Mouse (Mus musculus) thymus, postnatal 25 days (tissue): ENCODE measurements around the gene Arhgap15.

Experiments used
- DNase-seq: peaks from one replicate; pipeline ENCODE4 v3.0.0; 2022

Arhgap15 gene

DNA sequence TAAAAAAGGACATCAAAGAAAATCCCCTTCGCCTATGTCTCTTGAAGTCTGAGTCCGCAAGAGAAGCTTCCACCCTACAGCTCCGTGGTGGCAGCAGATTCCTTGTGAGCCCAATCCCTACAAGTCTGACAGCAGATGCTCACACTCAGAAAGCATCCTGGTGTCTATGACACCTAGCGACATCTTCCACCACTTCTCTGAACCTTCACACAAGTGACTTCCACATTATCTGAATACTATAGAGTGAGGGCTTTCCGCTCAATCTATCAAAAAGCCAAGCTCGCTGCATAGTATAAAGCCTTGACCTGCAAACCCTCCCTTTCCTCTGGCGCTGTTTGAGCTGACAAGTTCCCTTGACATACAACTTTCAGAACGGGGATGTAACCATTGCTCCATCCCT lies 645.2 kb downstream of the Arhgap15 start:
- no peak for DNase-seq

- no peak for DNase-seq
These were observed 646.4 kb downstream of the Arhgap15 start for GRCm38 (mm10) chr2:44394956-44395501.

DNA sequence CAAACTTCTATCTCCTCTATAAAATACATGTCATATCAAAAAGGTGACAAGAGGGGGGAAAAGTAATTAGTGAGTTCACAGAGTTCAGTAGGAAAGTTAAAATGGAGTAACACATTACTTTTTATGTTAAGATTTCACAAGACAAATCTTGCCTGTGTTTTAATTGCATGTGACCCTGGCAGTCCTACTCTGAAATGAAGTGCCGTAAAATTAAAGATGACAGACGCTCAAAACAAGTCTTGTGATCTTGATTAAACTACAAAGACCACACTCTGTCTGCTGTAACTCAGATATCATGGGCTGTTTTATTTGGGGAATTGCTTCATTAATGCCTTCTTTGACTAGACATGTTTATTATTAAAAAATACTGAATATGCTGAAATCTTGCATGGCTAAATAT lies 647.0 kb downstream of the Arhgap15 start:
- DNase-seq, result no peak

DNA sequence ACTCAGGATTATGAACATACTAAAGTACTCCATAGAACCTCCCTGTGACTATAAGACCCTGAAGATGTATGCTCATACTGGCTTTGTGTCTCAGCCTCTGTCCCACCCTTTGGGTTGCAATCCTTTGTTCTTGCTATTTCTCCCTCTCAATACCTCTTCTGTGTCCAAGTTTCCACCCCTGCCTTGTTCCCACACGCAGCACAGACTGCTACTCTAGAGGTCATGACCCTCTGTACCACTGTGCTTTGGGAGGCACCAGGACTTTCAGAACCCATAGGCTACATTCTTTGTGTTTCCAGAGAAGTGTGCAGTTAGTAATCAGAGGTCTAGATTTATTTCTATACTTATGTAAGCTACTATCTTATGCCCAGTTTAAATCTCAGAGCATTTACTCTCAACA lies 648.6 kb downstream of the Arhgap15 start:
- no peak for DNase-seq

- DNase-seq, result no peak
These were observed 649.2 kb downstream of the Arhgap15 start for GRCm38 (mm10) chr2:44397735-44398337.

- no peak for DNase-seq
These were observed 650.7 kb downstream of the Arhgap15 start for GRCm38 (mm10) chr2:44399191-44399926.

DNA sequence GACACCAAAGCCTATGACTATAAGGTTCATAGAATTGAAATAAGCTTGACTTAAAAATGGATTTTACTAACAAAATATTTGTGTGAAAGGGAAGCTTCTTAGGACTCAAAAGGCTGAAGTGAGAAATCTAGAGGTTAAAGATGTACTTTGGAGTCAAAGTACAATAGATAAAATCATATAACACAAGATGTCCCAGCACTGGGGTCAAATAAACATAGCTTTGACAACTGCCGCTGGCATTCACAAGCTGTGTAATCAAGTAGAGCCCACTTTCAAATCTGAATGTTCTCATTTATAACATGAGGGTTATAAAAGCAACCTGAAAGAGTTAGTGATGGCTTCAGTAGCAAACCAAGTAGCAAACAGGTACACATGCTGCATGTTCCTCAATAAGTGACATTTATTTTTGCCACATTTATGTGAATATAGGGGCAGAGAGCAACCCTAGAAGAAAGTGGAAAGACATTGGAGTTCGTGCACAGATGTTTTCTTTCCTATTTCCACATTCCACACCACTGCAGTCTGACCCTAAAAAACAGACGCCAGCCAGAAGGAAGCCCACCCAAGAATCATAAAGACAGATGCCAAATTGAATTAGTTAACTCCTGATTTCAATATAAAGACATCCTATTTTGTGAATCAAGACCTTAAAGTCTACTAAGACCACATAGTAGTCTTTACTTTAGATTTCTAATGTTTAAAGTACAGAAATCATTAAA lies 653.2 kb downstream of the Arhgap15 start:
- DNase-seq, result no peak

GRCm38 (mm10) chr2:44411660-44412059 lies 663.0 kb downstream of the Arhgap15 start:
- DNase-seq, result no peak

GRCm38 (mm10) chr2:44416331-44416730 lies 667.7 kb downstream of the Arhgap15 start:
- DNase-seq, result no peak

GRCm38 (mm10) chr2:44419547-44420225 lies 671.1 kb downstream of the Arhgap15 start:
- no peak for DNase-seq

- no peak for DNase-seq
These were observed 681.9 kb downstream of the Arhgap15 start for GRCm38 (mm10) chr2:44430521-44430920.

DNA sequence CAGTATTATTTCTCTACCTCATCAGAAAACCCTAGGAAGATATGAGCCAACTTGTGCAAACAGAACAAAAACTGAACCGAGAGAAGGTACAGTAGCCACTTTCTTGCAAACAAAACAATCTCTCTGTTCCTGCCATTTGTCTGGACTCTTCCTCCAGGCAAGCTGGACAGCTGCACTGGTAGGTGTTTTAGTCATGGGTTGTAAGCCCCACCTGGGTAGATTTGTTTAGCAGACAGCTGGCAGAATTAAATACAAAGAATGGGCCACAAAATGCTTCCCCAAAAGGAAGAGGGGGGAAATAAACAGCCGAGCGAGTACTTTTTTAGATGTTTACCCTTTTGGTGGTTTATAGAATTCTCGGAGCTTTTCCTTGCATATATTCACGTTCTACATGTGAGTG lies 688.0 kb downstream of the Arhgap15 start:
- DNase-seq, result no peak

- no peak for DNase-seq
These were observed 689.0 kb downstream of the Arhgap15 start for GRCm38 (mm10) chr2:44437496-44438057.

DNA sequence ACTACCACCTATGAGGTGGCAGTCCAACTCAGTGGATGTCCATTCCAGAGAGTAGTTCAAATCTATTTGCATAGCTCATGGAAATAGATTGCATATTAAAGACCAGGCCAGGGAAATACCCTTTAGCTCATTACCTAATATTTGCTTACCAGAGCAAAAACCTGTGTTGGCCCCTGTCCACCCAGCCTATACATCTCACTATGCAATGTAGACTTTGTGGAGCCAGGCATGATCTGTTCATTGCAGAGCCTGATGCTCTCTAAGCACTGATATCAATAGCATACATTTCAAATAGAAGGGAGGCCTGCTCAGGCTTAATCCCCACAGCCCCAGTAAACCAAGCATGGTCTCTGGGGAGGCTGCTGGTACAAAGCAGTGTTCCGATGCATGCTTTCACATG lies 689.4 kb downstream of the Arhgap15 start:
- no peak for DNase-seq

GRCm38 (mm10) chr2:44444938-44445337 lies 696.3 kb downstream of the Arhgap15 start:
- DNase-seq, result no peak
